In genomic region chr6:116682317-116682716, GRCm38 (mm10) we compare ENCODE assay signal across 9 mouse cellular contexts. TPM values are rescaled to one million over a fixed set of nuclear protein-coding genes. Genes with fewer than 3 reads are reported as not detected.
DNase-seq lines count a peak whose midpoint lies in the region; ATAC-seq lines count a peak whose summit lies in the region.
"Had no signal": no experiment of that assay in that cellular context is flagged by ENCODE, and none has a peak within 500 bp of the region (broad histone marks: within the 10 kb centered on the region; RNA-seq: fewer than 3 reads in every experiment).

No protein-coding gene starts in this region.

- WGBS in kidney, embryonic 14.5 days = 47% methylated on average over 6 of the region's 6 CpGs

- no peaks in the 10 kb centered on the region for H3K36me3 ChIP-seq in kidney, embryonic 14.5 days (ENCODE audit: control insufficient read depth, insufficient read depth, low read length)
- H3K36me3 ChIP-seq: embryonic facial prominence, embryonic 13.5 days had no signal

- no peak for ATAC-seq in kidney, embryonic 14.5 days (ENCODE audit: low FRiP score, low TSS enrichment)
- ATAC-seq in CD4-positive, CD25-positive, alpha-beta regulatory T cell, adult 4 months = peak; percentile 51

- H3K27me3 ChIP-seq in kidney, embryonic 14.5 days (ENCODE audit: control insufficient read depth, insufficient read depth, low read length) = no peaks in the 10 kb centered on the region; the same call in 1 of the 2 replicates
- H3K27me3 ChIP-seq: embryonic facial prominence, embryonic 13.5 days had no signal

- no peak overlapping the region for H3K9ac ChIP-seq in kidney, embryonic 14.5 days (ENCODE audit: low read depth, low read length)
- H3K9ac ChIP-seq: embryonic facial prominence, embryonic 13.5 days had no signal

- H3K4me1 ChIP-seq in kidney, embryonic 14.5 days (ENCODE audit: control insufficient read depth, insufficient read depth, low read length) = no peaks in the 10 kb centered on the region
- H3K4me1 ChIP-seq: embryonic facial prominence, embryonic 13.5 days had no signal

- no peak overlapping the region for H3K4me2 ChIP-seq in kidney, embryonic 14.5 days (replicated peaks; ENCODE audit: low read depth, low read length)
- H3K4me2 ChIP-seq: embryonic facial prominence, embryonic 13.5 days had no signal

- DNase-seq in kidney, adult 9 months = peak; percentile 42
- DNase-seq in heart, adult 8-10 months (ENCODE audit: low spot score) = peak; percentile 63
- peak; percentile 80 to 83 for DNase-seq in lung, postnatal 4 days
- no peak for DNase-seq in adipocyte (ENCODE audit: low spot score)
- no peak for DNase-seq in left cerebral cortex, postnatal 4 days
- no peak for DNase-seq in left cerebral cortex, adult 18-20 months (ENCODE audit: low spot score in 2 of 2)

- no peak overlapping the region for H3K4me3 ChIP-seq in kidney, embryonic 14.5 days (ENCODE audit: low read length)
- H3K4me3 ChIP-seq: embryonic facial prominence, embryonic 13.5 days had no signal

- H3K27ac ChIP-seq in kidney, embryonic 14.5 days (ENCODE audit: low read depth, low read length) = no peak overlapping the region
- H3K27ac ChIP-seq: embryonic facial prominence, embryonic 13.5 days had no signal

- intact Hi-C loops in left cerebral cortex, postnatal 4 days (cut with DNase I) = no loop called here

- no peaks in the 10 kb centered on the region for H3K9me3 ChIP-seq in kidney, embryonic 14.5 days (ENCODE audit: control insufficient read depth, low read length)
- H3K9me3 ChIP-seq: embryonic facial prominence, embryonic 13.5 days had no signal

RNA-seq across cellular contexts. Expression of gene Rassf4, which starts 8.6 kb away (rescaled TPM):
- polyA plus RNA-seq in kidney, embryonic 14.5 days (2014; fragmentation: Nextera tagmentation; extraction: Ambion mirVana) = 5.4 and 7.8 TPM in 2 replicates
- 1 to 10 TPM; 3.2 to 5.1 TPM for polyA plus RNA-seq in CD4-positive, CD25-positive, alpha-beta regulatory T cell, adult 4 months (2017; shearing (Covaris generic))
- total RNA-seq in heart, adult 8-10 months (2022) = 1 to 10 TPM; 3.7 to 7.0 (median 5.1) TPM
- 1 to 10 TPM; 2.9 to 3.4 TPM for total RNA-seq in left cerebral cortex, postnatal 4 days (2021)
- total RNA-seq in left cerebral cortex, adult 18-20 months (2021) = 1 to 10 TPM; 4.5 to 5.5 TPM

RNA-seq across cellular contexts. Expression of gene Depp1, which starts 31.9 kb away (rescaled TPM):
- polyA plus RNA-seq in kidney, embryonic 14.5 days (2014; fragmentation: Nextera tagmentation; extraction: Ambion mirVana) = 23.1 and 27.5 TPM in 2 replicates
- not detected for polyA plus RNA-seq in CD4-positive, CD25-positive, alpha-beta regulatory T cell, adult 4 months (2017; shearing (Covaris generic))
- total RNA-seq in heart, adult 8-10 months (2022) = 10 to 100 TPM; 32.2 to 58.5 (median 41.2) TPM
- total RNA-seq in left cerebral cortex, postnatal 4 days (2021) = 1 to 10 TPM in 1 of 2 experiments, under 1 TPM in 1; 0.54 to 2.7 TPM
- 1 to 10 TPM; 1.4 to 2.5 TPM for total RNA-seq in left cerebral cortex, adult 18-20 months (2021)

RNA-seq across cellular contexts. Expression of gene Tmem72, which starts 34.4 kb away (rescaled TPM):
- 1.4 and 1.8 TPM in 2 replicates for polyA plus RNA-seq in kidney, embryonic 14.5 days (2014; fragmentation: Nextera tagmentation; extraction: Ambion mirVana)
- under 1 TPM; 0.04 to 0.05 TPM for polyA plus RNA-seq in CD4-positive, CD25-positive, alpha-beta regulatory T cell, adult 4 months (2017; shearing (Covaris generic))
- under 1 TPM in 3 of 4 experiments, not detected in 1; 0.03 TPM for total RNA-seq in heart, adult 8-10 months (2022)
- under 1 TPM; 0.12 to 0.22 TPM for total RNA-seq in left cerebral cortex, postnatal 4 days (2021)
- total RNA-seq in left cerebral cortex, adult 18-20 months (2021) = under 1 TPM; 0.16 to 0.33 TPM

RNA-seq across cellular contexts. Expression of gene Zfp422, which starts 53.5 kb away (rescaled TPM):
- 187 and 240 TPM in 2 replicates for polyA plus RNA-seq in kidney, embryonic 14.5 days (2014; fragmentation: Nextera tagmentation; extraction: Ambion mirVana)
- polyA plus RNA-seq in CD4-positive, CD25-positive, alpha-beta regulatory T cell, adult 4 months (2017; shearing (Covaris generic)) = 10 to 100 TPM; 24.6 to 27.0 TPM
- 10 to 100 TPM; 13.6 to 15.5 (median 14.8) TPM for total RNA-seq in heart, adult 8-10 months (2022)
- total RNA-seq in left cerebral cortex, postnatal 4 days (2021) = 10 to 100 TPM; 42.0 to 49.9 TPM
- 10 to 100 TPM; 21.3 to 29.6 TPM for total RNA-seq in left cerebral cortex, adult 18-20 months (2021)

Comparison
In these comparisons a context has a peak if more than half of its experiments do, and no peak if none do; other contexts are left out.
1. DNase-seq: peak in kidney, adult 9 months (single experiment), heart, adult 8-10 months (single experiment) and lung, postnatal 4 days (2 of 2); none in adipocyte (single experiment), left cerebral cortex, postnatal 4 days (single experiment) and left cerebral cortex, adult 18-20 months (0 of 2).
2. RNA of gene Depp1, which starts 31.9 kb away (total RNA-seq): 32.2 to 58.5 TPM in heart, adult 8-10 months; 0.54 to 2.7 TPM in left cerebral cortex, postnatal 4 days and 1.4 to 2.5 TPM in left cerebral cortex, adult 18-20 months; every median in the first group is over 4 times any median in the second.